Mouse (Mus musculus) heart, adult 2 months (tissue): ENCODE measurements around the gene Gnat1. TPM values are rescaled to one million over a fixed set of nuclear protein-coding genes. Genes with fewer than 3 reads are reported as not detected.

Experiments
- DNase-seq, 2 experiments: peaks; one replicate each; pipeline ENCODE4 v3.0.0; 2021
- H3K27ac ChIP-seq: fragments of 200-600 bp; 2 replicates; pipeline ENCODE4 v1.8.1; 2022
- H3K27me3 ChIP-seq: fragments of 200-500 bp; 2 replicates; pipeline ENCODE4 v1.6.1; 2012; ENCODE audit warnings: mild to moderate bottlenecking, low read length, inconsistent platforms, mixed read lengths; ENCODE audit not compliant: control insufficient read depth, insufficient read depth
- H3K36me3 ChIP-seq: fragments of 200-500 bp; 2 replicates; pipeline ENCODE4 v1.6.1; 2012; ENCODE audit warnings: low read length, inconsistent platforms; ENCODE audit not compliant: control insufficient read depth, insufficient read depth
- H3K4me1 ChIP-seq: fragments of 200-500 bp; 2 replicates; pipeline ENCODE4 v1.6.1; 2011; ENCODE audit warnings: low read length; ENCODE audit not compliant: control insufficient read depth, insufficient read depth
- H3K4me3 ChIP-seq: fragments of 200-600 bp; 2 replicates; pipeline ENCODE4 v1.8.1; 2022
- H3K79me2 ChIP-seq: fragments of 200-500 bp; replicated peaks from 2 replicates; pipeline ENCODE4 v1.6.1; 2012; ENCODE audit warnings: mild to moderate bottlenecking, inconsistent platforms, low read length, moderate library complexity, mixed read lengths; ENCODE audit not compliant: control insufficient read depth, insufficient read depth
- H3K9ac ChIP-seq: fragments of 200-500 bp; 2 replicates; pipeline ENCODE4 v1.6.1; 2012; ENCODE audit warnings: low read depth, mild to moderate bottlenecking, control low read depth, inconsistent platforms, low read length, mixed read lengths
- CTCF ChIP-seq: fragments of 200-600 bp; IDR thresholded peaks from 2 replicates; pipeline ENCODE4 v1.8.1; 2022; ENCODE audit warnings: antibody characterized with exemption, mild to moderate bottlenecking, moderate library complexity
- EP300 ChIP-seq: fragments of 200-500 bp; IDR thresholded peaks from 2 replicates; pipeline ENCODE4 v1.6.1; 2011; ENCODE audit warnings: low read depth, low read length, control low read depth; ENCODE audit not compliant: insufficient read depth
- POLR2A ChIP-seq: fragments of 200-500 bp; IDR thresholded peaks from 2 replicates; pipeline ENCODE4 v1.6.1; 2011; ENCODE audit warnings: mild to moderate bottlenecking, low read depth, low read length, control low read depth; ENCODE audit not compliant: insufficient read depth
- whole genome bisulfite sequencing: fragments of 180-500 bp; shearing (Covaris S2); methylation state at CpG from one replicate; pipeline ENCODE4 v1.1.7; 2018; 5-methylcytosine and 5-hydroxymethylcytosine counted together
- intact Hi-C: fragments of 180-260 bp; cut with DNase I; formaldehyde crosslinking; loops from one replicate; pipeline ENCODE4 v1.15.1; 2025
- polyA plus RNA-seq: library from polyadenylated mRNA; depleted of rRNA; stranded (reverse); fragments of >200 nt; gene quantifications from 2 replicates; pipeline ENCODE4 v1.2.3, GENCODE M21; 2012
- total RNA-seq, 2 experiments: library from RNA; stranded (reverse); gene quantifications; 2 replicates each; pipeline ENCODE4 v1.2.3; 2021

The Gnat1 gene
- total and polyA plus RNA-seq, 3 experiments = not detected

GRCm38 (mm10) chr9:107643544-107644214 lies 35.8 kb downstream of the Gnat1 start:
- H3K4me1 ChIP-seq = peaks cover 8% of the 10 kb centered on the region
- no peak overlapping the region for H3K9ac ChIP-seq
- intact Hi-C loops = loop anchor here (1.0 to 2.0 kb wide), 3 partner anchors 17 to 77 kb away; partner anchors contain the start of gene Hyal2
- no peaks in the 10 kb centered on the region for H3K36me3 ChIP-seq
- no peak for DNase-seq
- no peak for TF ChIP-seq CTCF
- TF ChIP-seq POLR2A = no peak
- TF ChIP-seq EP300 = no peak
- no peak overlapping the region for H3K27ac ChIP-seq
- no peaks in the 10 kb centered on the region for H3K79me2 ChIP-seq
- H3K4me3 ChIP-seq = no peak overlapping the region
- 92% methylated on average over 13 of the region's 13 CpGs for WGBS
- no peaks in the 10 kb centered on the region for H3K27me3 ChIP-seq

GRCm38 (mm10) chr9:107641666-107642065 lies 37.8 kb downstream of the Gnat1 start:
- intact Hi-C loops = no loop called here
- Histone ChIP-seq H3K9ac (no peak overlapping the region), H3K36me3 (no peaks in the 10 kb centered on the region), H3K27ac (no peak overlapping the region), H3K4me1 (peaks cover 8% of the 10 kb centered on the region), H3K27me3 (no peaks in the 10 kb centered on the region), H3K79me2 (no peaks in the 10 kb centered on the region), H3K4me3 (no peak overlapping the region)
- WGBS = 67% methylated on average over 8 of the region's 8 CpGs
- DNase-seq = no peak
- TF ChIP-seq CTCF (no peak), POLR2A (no peak), EP300 (no peak)

- Histone ChIP-seq H3K79me2 (no peaks in the 10 kb centered on the region), H3K27me3 (no peaks in the 10 kb centered on the region), H3K9ac (no peak overlapping the region), H3K36me3 (no peaks in the 10 kb centered on the region), H3K27ac (peak overlapping the region; percentile 42), H3K4me3 (no peak overlapping the region), H3K4me1 (peaks cover 6% of the 10 kb centered on the region)
- TF ChIP-seq CTCF = no peak
- no peak for TF ChIP-seq EP300
- 0 out of 2 replicates have a peak, but pooled peaks have one; percentile 14 for TF ChIP-seq POLR2A
- WGBS = 28% methylated on average over 8 of the region's 8 CpGs
- intact Hi-C loops = no loop called here
- DNase-seq = peak in 1 of 2 experiments; percentile 68
Observed at GRCm38 (mm10) chr9:107640257-107640772, 39.2 kb downstream of the Gnat1 start.

- WGBS = 65% methylated on average over 7 of the region's 7 CpGs
- H3K27ac ChIP-seq = no peak overlapping the region
- no peak overlapping the region for H3K9ac ChIP-seq
- TF ChIP-seq EP300 (no peak), CTCF (no peak), POLR2A (no peak)
- H3K27me3 ChIP-seq = no peaks in the 10 kb centered on the region
- peaks cover under 1% of the 10 kb centered on the region; the same call in 1 of the 2 replicates for H3K36me3 ChIP-seq
- peaks cover 3% of the 10 kb centered on the region; the same call in 1 of the 2 replicates for H3K79me2 ChIP-seq
- DNase-seq = no peak
- H3K4me3 ChIP-seq = no peak overlapping the region
- H3K4me1 ChIP-seq = peaks cover 12% of the 10 kb centered on the region
- intact Hi-C loops = no loop called here
Observed at GRCm38 (mm10) chr9:107637070-107637469, 42.4 kb downstream of the Gnat1 start.

- DNase-seq = peak; percentile 98 to 99
- peaks cover 3% of the 10 kb centered on the region; the same call in 1 of the 2 replicates for H3K79me2 ChIP-seq
- peak within 1 kb of the TSS; percentile 98 for H3K9ac ChIP-seq
- TF ChIP-seq EP300 = peak; percentile 91
- peak; percentile 99 for TF ChIP-seq POLR2A
- TF ChIP-seq CTCF = peak; percentile 32; the same call in 1 of the 2 replicates
- 5% methylated on average over 37 of the region's 38 CpGs for WGBS
- H3K4me3 ChIP-seq = peak within 1 kb of the TSS; percentile 86
- H3K27ac ChIP-seq = peak within 1 kb of the TSS; percentile 97
- intact Hi-C loops = no loop called here
- peaks cover 17% of the 10 kb centered on the region for H3K4me1 ChIP-seq
- peaks cover 4% of the 10 kb centered on the region; the same call in 1 of the 2 replicates for H3K36me3 ChIP-seq
- no peaks in the 10 kb centered on the region for H3K27me3 ChIP-seq
Observed at GRCm38 (mm10) chr9:107635279-107636028, 44.1 kb downstream of the Gnat1 start, which contains the start of gene Gnai2. Gene Gnai2, minus strand, starts transcription at chr9:107635367.
